Mouse (Mus musculus): ENCODE measurements around the gene Soat2. TPM values are rescaled to one million over a fixed set of nuclear protein-coding genes. Genes with fewer than 3 reads are reported as not detected.
"Not testable (repeated sequence)": the region's sequence is repeated elsewhere in the genome, so short reads cannot be mapped to it uniquely, and the experiment has no call there.

The Soat2 gene
- total RNA-seq, 2 experiments from 2014 or later = not detected

- intact Hi-C loops (cut with DNase I) = no loop called here
- no peak for DNase-seq (ENCODE audit: low spot score in 2 of 2)
Measured at GRCm38 (mm10) chr15:102144274-102144711, 6.0 kb upstream of the Soat2 start, which contains the start of gene Igfbp6. Gene Igfbp6, plus strand, starts transcription at chr15:102144362.

GRCm38 (mm10) chr15:102144726-102145125, 5.6 kb upstream of the Soat2 start:
- intact Hi-C loops (cut with DNase I) = loop anchor here (5.0 kb wide), 1 partner anchor 37 kb away; no protein-coding TSS in a partner anchor

GRCm38 (mm10) chr15:102145330-102145729, 5.0 kb upstream of the Soat2 start:
- DNase-seq (ENCODE audit: low spot score in 2 of 2) = peak; percentile 27 to 48

More at GRCm38 (mm10) chr15:102144726-102145125, 5.6 kb upstream of the Soat2 start:
- no peak for DNase-seq (ENCODE audit: low spot score in 2 of 2)

GRCm38 (mm10) chr15:102146089-102146488, 4.2 kb upstream of the Soat2 start:
- intact Hi-C loops (cut with DNase I) = loop anchor here (5.0 kb wide), 1 partner anchor 39 kb away; no protein-coding TSS in a partner anchor
- no peak for DNase-seq (ENCODE audit: low spot score in 2 of 2)

More at GRCm38 (mm10) chr15:102145330-102145729, 5.0 kb upstream of the Soat2 start:
- intact Hi-C loops (cut with DNase I) = loop anchor here (5.0 kb wide), 1 partner anchor 38 kb away; no protein-coding TSS in a partner anchor

GRCm38 (mm10) chr15:102146882-102147281, 3.4 kb upstream of the Soat2 start:
- peak; percentile 56 to 64 for DNase-seq (ENCODE audit: low spot score in 2 of 2)
- intact Hi-C loops (cut with DNase I) = loop anchor here (5.0 kb wide), 1 partner anchor 40 kb away; no protein-coding TSS in a partner anchor

- intact Hi-C loops (cut with DNase I) = loop anchor here (5.0 kb wide), 1 partner anchor 41 kb away; no protein-coding TSS in a partner anchor
- DNase-seq (ENCODE audit: low spot score in 2 of 2) = no peak
Measured at GRCm38 (mm10) chr15:102147674-102148402, 2.5 kb upstream of the Soat2 start.

- intact Hi-C loops (cut with DNase I) = loop anchor here (5.0 kb wide), 1 partner anchor 42 kb away; no protein-coding TSS in a partner anchor
- no peak for DNase-seq (ENCODE audit: low spot score in 2 of 2)
Measured at GRCm38 (mm10) chr15:102149561-102149960, 765 bp upstream of the Soat2 start.

GRCm38 (mm10) chr15:102152646-102153045, 2.3 kb downstream of the Soat2 start:
- DNase-seq (ENCODE audit: low spot score in 2 of 2) = no peak
- intact Hi-C loops (cut with DNase I) = no loop called here

GRCm38 (mm10) chr15:102155006-102155405, 4.7 kb downstream of the Soat2 start:
- DNase-seq (ENCODE audit: low spot score in 2 of 2); intact Hi-C loops (cut with DNase I): not testable (repeated sequence)

- no peak for DNase-seq (ENCODE audit: low spot score in 2 of 2)
- intact Hi-C loops (cut with DNase I) = no loop called here
Measured at GRCm38 (mm10) chr15:102156836-102157235, 6.5 kb downstream of the Soat2 start.

GRCm38 (mm10) chr15:102160415-102161060, 10.2 kb downstream of the Soat2 start:
- intact Hi-C loops (cut with DNase I) = no loop called here
- no peak for DNase-seq (ENCODE audit: low spot score in 2 of 2)

GRCm38 (mm10) chr15:102163900-102164693, 13.8 kb downstream of the Soat2 start:
- intact Hi-C loops (cut with DNase I) = no loop called here
- DNase-seq (ENCODE audit: low spot score in 2 of 2) = no peak

GRCm38 (mm10) chr15:102165468-102166100, 15.3 kb downstream of the Soat2 start:
- intact Hi-C loops (cut with DNase I) = no loop called here

GRCm38 (mm10) chr15:102167620-102168021, 17.3 kb downstream of the Soat2 start:
- intact Hi-C loops (cut with DNase I) = no loop called here
- DNase-seq (ENCODE audit: low spot score in 2 of 2) = no peak

More at GRCm38 (mm10) chr15:102165468-102166100, 15.3 kb downstream of the Soat2 start:
- DNase-seq (ENCODE audit: low spot score in 2 of 2) = no peak

- DNase-seq (ENCODE audit: low spot score in 2 of 2) = no peak
Measured at GRCm38 (mm10) chr15:102169064-102169463, 18.7 kb downstream of the Soat2 start.

GRCm38 (mm10) chr15:102173581-102173980, 23.3 kb downstream of the Soat2 start:
- intact Hi-C loops (cut with DNase I) = no loop called here

More at GRCm38 (mm10) chr15:102169064-102169463, 18.7 kb downstream of the Soat2 start:
- intact Hi-C loops (cut with DNase I) = no loop called here

GRCm38 (mm10) chr15:102175736-102176319, 25.5 kb downstream of the Soat2 start:
- no peak for DNase-seq (ENCODE audit: low spot score in 2 of 2)
- intact Hi-C loops (cut with DNase I) = no loop called here

More at GRCm38 (mm10) chr15:102173581-102173980, 23.3 kb downstream of the Soat2 start:
- DNase-seq (ENCODE audit: low spot score in 2 of 2) = no peak

- intact Hi-C loops (cut with DNase I) = no loop called here
- DNase-seq (ENCODE audit: low spot score in 2 of 2) = no peak
Measured at GRCm38 (mm10) chr15:102176571-102177316, 26.4 kb downstream of the Soat2 start.
